Mouse (Mus musculus): ENCODE measurements around the gene Nrm.
"Not testable (repeated sequence)": the region's sequence is repeated elsewhere in the genome, so short reads cannot be mapped to it uniquely, and the experiment has no call there.

Nrm gene

GRCm38 (mm10) chr17:35834696-35835422 lies 26.3 kb upstream of the Nrm start:
- DNase-seq (ENCODE audit: low spot score) = no peak

- no peak for DNase-seq (ENCODE audit: low spot score)
Measured at GRCm38 (mm10) chr17:35835424-35836140, 25.5 kb upstream of the Nrm start.

- DNase-seq (ENCODE audit: low spot score) = peak; percentile 95
Measured at GRCm38 (mm10) chr17:35836178-35836965, 24.7 kb upstream of the Nrm start.

- peak; percentile 96 for DNase-seq (ENCODE audit: low spot score)
Measured at GRCm38 (mm10) chr17:35836991-35837422, 24.1 kb upstream of the Nrm start.

- DNase-seq (ENCODE audit: low spot score) = peak; percentile 80
Measured at GRCm38 (mm10) chr17:35837487-35837886, 23.6 kb upstream of the Nrm start.

- DNase-seq (ENCODE audit: low spot score) = peak; percentile 98
Measured at GRCm38 (mm10) chr17:35838122-35838544, 23.0 kb upstream of the Nrm start, which contains the start of gene Tubb5. Gene Tubb5 (minus strand): TSS chr17:35838306.

- no peak for DNase-seq (ENCODE audit: low spot score)
Measured at GRCm38 (mm10) chr17:35838570-35838969, 22.5 kb upstream of the Nrm start.

- DNase-seq (ENCODE audit: low spot score) = not testable (repeated sequence)
Measured at GRCm38 (mm10) chr17:35839002-35839401, 22.1 kb upstream of the Nrm start.

GRCm38 (mm10) chr17:35840561-35840960 lies 20.6 kb upstream of the Nrm start:
- DNase-seq (ENCODE audit: low spot score) = peak; percentile 14

GRCm38 (mm10) chr17:35841076-35841950 lies 19.8 kb upstream of the Nrm start, which contains the start of gene Mdc1:
Gene Mdc1 (plus strand): TSS chr17:35841515.
- DNase-seq (ENCODE audit: low spot score) = peak; percentile 100

GRCm38 (mm10) chr17:35842006-35842405 lies 19.1 kb upstream of the Nrm start:
- DNase-seq (ENCODE audit: low spot score) = no peak

GRCm38 (mm10) chr17:35843514-35843913 lies 17.6 kb upstream of the Nrm start:
- no peak for DNase-seq (ENCODE audit: low spot score)

- DNase-seq (ENCODE audit: low spot score) = no peak
Measured at GRCm38 (mm10) chr17:35848112-35848511, 13.0 kb upstream of the Nrm start.

- no peak for DNase-seq (ENCODE audit: low spot score)
Measured at GRCm38 (mm10) chr17:35850974-35851373, 10.1 kb upstream of the Nrm start.

GRCm38 (mm10) chr17:35859371-35859770 lies 1.7 kb upstream of the Nrm start:
- DNase-seq (ENCODE audit: low spot score) = no peak

- DNase-seq (ENCODE audit: low spot score) = no peak
Measured at GRCm38 (mm10) chr17:35859835-35860234, 1.3 kb upstream of the Nrm start.

- DNase-seq (ENCODE audit: low spot score) = no peak
Measured at GRCm38 (mm10) chr17:35860831-35861197, 304 bp upstream of the Nrm start.

GRCm38 (mm10) chr17:35864832-35865353 lies 3.8 kb downstream of the Nrm start:
- no peak for DNase-seq (ENCODE audit: low spot score)

GRCm38 (mm10) chr17:35865481-35866280 lies 4.6 kb downstream of the Nrm start, which contains the start of gene Ppp1r18:
Gene Ppp1r18 (plus strand): TSS chr17:35865593.
- peak; percentile 90 for DNase-seq (ENCODE audit: low spot score)

- DNase-seq (ENCODE audit: low spot score) = peak; percentile 75
Measured at GRCm38 (mm10) chr17:35866281-35866831, 5.2 kb downstream of the Nrm start.
